Mouse (Mus musculus): ENCODE data around the gene Akr1a1.
A peak's percentile ranks its signal among the peaks of the same experiment; 100 is the strongest.

GRCm38 (mm10) chr4:116596978-116597881 is 54.2 kb downstream of the Akr1a1 start:
- TF ChIP-seq CTCF (IDR thresholded peaks at IDR 0.05) = peak; percentile 53
- peak; percentile 36; the same call in 1 of the 2 replicates for TF ChIP-seq EP300 (IDR thresholded peaks at IDR 0.05)
